Mouse (Mus musculus): Measurements from ENCODE around the gene Tpst2.
A peak's percentile ranks its signal among the peaks of the same experiment; 100 is the strongest.
"Not testable (repeated sequence)": the region's sequence is repeated elsewhere in the genome, so short reads cannot be mapped to it uniquely, and the experiment has no call there.

The Tpst2 gene

DNA sequence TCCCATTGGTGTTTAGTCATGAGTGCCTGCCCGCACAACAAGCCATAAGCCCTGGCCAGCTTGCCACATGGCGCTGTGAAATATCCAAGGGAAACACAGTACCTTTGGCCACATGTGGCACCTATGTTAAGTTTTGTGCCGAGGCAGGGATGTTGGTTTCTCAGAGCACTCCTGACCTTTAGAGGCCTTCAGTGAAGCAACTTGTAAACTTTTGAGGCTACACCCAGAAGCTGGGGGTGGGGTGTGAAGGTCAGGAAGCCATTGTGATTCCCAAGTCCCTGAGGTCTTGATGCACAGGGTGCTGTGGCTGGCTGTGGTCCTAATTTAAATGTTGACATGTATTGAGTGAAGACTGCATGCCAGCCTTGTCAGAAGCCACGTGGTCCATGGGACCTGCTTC is 22.9 kb downstream of the Tpst2 start:
- DNase-seq: no peak

- DNase-seq: no peak
Observed at GRCm38 (mm10) chr5:112300112-112300511, 23.6 kb downstream of the Tpst2 start.

- DNase-seq: no peak
Observed at GRCm38 (mm10) chr5:112300721-112301308, 24.3 kb downstream of the Tpst2 start.

DNA sequence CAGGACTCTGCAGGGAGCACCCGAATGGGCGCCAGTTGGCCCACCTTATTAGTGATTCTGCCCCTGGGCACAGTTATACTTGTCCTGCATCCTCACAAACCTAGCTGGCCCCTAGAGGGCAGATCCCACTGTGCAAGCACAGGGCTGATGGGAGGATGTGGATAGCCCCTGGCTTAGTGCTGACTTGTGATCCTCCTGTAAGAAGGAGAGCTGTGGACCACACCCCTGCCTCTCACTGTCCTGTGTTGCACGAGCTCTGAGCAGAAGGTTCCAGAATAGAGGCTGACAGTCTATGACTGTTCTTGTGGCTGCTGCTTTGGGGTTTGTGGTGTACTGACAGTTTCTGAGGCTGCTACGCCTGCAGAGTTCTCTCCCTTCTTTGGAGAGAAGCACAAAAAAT is 25.2 kb downstream of the Tpst2 start:
- DNase-seq: no peak

GRCm38 (mm10) chr5:112302310-112302709 is 25.8 kb downstream of the Tpst2 start:
- no peak for DNase-seq

- DNase-seq: no peak
Observed at GRCm38 (mm10) chr5:112305842-112306241, 29.4 kb downstream of the Tpst2 start.

- DNase-seq: no peak
Observed at GRCm38 (mm10) chr5:112313222-112313885, 36.9 kb downstream of the Tpst2 start.

- no peak for DNase-seq
Observed at GRCm38 (mm10) chr5:112316468-112316867, 40.0 kb downstream of the Tpst2 start.

DNA sequence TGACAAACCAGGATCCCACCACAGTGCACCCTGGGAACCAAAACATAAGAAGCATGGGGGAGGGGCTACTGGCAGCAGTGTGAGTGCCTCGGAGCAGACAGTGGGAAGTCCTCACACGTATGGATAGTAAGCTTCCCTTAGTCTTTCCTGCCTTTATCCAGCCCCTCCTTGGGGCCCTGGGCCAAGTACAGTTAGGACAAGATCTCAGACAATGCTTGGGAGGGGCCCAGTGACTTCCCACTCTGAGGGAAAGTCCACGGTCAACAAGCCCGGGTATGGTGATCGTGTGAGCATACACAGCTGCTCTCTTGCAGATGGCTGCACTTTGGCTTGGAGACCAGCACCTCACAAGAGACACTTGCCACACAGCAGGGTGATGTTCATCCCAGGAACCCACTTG is 40.8 kb downstream of the Tpst2 start:
- DNase-seq: peak; percentile 86

DNA sequence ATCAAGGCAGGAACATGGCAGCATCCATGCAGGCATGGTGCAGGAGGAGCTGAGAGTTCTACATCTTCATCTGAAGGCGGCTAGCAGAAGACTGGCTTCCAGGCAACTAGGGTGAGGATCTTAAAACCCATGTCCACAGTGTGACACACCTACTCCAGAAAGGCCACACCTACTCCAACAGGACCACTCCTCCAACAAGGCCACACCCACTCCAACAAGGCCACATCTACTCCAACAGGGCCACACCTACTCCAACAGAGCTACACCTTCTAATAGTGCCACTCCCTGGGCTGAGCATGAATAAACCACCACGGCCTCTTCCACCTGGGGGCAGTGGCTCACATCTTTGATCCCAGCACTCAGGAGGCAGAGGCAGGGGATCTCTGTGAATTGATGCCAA is 42.9 kb downstream of the Tpst2 start:
- DNase-seq: not testable (repeated sequence)

DNA sequence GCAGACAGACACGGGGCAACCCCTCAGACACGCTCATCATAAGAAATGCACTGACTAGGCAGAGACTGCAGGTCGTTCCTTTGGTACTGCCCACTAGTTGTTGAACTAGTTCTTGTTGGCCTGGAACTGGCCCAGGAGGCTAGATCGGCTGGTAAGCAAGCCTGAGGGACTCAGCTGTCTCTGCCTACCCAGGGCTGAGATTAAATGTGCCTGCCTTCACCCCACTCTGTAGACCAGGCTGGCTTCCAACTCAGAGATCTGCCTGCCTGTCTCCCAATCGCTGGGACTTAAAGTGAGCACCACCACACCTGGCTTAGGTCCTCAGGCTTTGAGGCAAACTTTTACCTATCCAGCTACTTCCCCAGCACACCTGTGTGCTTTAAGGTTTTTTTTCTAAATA is 43.9 kb downstream of the Tpst2 start:
- DNase-seq: no peak

DNA sequence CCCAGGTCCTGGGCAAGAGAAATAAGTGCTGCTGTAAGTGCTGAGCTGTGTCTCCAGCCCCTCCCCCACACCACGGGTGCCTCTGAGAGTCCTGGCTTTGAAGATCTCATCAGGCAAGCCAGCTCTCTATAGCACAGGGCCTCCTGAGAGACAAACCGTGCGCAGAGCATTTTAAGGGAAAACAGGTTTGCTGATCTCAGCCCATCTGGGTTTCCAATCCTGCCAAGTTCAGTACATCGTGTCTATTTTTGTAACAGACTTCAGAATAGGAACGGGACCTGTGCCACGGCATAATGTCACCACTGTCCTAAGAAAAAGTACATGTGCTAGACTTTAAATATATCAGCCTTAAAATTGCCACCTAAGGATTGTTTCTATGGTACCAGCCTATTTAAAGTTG is 44.4 kb downstream of the Tpst2 start:
- no peak for DNase-seq

DNA sequence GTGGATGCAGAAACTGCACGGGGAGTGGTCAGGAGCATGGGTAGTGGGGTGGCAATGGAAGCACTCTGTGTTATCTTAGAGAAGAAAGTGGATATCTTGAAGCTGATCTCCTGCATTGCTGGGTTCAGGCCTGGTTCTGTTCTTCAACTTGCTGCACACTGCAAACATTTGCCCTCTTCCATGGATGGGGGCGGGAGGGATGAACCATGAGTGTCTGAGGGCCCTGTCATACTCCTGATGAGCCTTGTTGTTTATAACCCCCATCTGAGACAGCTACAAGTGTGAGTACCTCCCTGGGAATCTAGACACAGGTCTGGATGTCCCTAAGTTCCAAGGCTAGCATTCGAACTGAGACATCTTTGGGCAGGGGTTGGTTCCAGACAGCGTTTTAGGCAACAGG is 44.9 kb downstream of the Tpst2 start:
- DNase-seq: no peak

- no peak for DNase-seq
Observed at GRCm38 (mm10) chr5:112323246-112323645, 46.8 kb downstream of the Tpst2 start.

DNA sequence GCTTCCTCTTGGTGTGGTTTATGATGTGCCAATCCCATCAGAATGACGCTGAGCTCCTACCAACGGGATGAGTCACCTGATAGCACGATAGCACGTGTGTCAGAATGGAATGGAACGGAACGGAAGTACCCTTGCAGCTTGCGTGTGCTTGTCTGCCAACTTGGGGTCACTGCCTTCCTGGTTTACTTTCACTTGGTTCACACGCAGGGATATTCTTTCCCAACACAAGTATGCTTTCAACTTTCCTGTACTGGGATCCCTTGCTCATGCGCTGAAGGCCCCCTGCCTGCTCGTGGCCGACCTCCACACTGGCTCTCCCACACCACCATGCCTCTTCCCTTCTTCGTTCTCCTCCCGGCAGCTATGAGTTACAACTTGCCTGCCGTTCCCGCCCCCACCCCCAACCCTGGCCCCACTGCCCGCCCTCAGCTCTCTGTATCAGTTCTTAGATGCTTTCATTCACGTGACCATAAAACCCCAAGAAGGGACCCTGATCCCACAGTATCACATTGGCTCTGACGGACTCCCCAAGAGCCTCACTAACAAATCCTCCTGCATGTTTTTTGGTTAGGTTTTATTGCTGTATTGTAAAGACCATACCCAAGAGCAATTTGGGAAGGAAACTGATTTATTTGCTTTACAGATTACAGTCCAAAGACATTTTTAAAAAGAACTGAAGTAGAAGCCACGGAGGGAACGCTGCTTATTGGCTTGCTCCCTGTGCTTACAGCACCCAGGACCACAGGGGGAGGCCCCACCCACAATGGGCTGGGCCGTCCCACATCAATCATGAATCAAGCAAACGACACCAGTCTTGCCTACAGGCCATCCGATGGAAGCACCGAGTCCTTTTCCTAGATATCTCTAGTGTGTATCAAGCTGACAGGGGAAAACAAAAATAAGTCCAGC is 48.4 kb downstream of the Tpst2 start:
- peak; percentile 74 for DNase-seq

DNA sequence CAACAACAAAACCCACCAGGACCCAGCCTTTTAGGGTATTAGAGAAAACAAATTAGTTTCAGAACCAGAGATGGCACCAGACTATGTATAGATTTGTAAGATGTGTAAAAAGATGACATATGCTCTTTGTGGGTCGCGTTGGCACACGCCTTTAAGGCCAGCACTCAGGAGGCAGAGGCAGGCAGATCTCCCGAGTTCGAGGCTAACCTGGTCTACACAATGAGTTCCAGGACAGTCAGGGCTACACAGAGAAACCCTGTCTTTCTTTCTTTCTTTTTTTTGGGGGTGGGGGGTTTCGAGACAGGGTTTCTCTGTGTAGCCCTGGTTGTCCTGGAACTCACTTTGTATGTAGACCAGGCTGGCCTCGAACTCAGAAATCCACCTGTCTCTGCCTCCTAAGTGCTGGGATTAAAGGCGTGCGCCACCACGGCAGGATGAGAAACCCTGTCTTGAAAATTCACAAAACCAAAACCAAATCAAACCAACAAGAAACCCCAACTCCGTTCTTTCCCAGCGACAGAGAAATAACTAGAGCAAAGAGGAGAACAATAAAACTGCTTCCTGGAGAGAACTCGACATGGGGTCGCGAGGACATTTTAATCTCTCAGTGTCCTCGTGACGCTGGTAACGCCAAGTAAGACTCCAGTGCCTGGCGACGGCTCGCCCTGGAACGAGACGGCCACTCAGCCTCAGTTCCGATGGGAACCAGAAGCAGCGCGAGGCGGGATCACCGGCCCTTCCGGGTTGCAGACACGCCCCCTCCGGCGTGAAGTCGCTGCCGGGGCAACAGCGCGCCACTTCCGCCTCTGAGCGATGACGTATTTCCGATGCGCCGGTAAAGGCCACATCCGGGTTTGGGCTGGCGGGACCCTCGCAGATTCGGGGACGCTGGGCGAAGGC is 49.3 kb downstream of the Tpst2 start, which contains the start of gene Tfip11:
TSS of gene Tfip11 (plus strand) at position 813 of the 900 bp plus-strand sequence.
- peak; percentile 98 for DNase-seq

GRCm38 (mm10) chr5:112326446-112327009 is 50.0 kb downstream of the Tpst2 start:
- DNase-seq: no peak

DNA sequence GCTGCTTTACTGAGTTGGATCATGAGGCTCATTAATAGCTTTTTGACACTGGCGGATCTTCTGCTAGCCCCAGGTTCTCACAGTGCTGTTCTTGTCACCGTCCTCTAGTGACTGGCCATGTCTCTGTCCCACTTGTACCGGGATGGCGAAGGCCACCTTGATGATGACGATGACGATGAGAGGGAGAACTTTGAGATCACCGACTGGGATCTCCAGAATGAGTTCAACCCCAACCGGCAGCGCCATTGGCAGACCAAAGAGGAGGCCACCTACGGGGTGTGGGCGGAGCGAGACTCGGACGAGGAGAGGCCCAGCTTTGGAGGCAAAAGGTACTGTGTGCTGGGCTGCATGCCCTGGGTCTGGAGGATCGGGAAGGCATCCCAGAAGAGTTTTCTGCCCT is 51.4 kb downstream of the Tpst2 start:
- no peak for DNase-seq

DNA sequence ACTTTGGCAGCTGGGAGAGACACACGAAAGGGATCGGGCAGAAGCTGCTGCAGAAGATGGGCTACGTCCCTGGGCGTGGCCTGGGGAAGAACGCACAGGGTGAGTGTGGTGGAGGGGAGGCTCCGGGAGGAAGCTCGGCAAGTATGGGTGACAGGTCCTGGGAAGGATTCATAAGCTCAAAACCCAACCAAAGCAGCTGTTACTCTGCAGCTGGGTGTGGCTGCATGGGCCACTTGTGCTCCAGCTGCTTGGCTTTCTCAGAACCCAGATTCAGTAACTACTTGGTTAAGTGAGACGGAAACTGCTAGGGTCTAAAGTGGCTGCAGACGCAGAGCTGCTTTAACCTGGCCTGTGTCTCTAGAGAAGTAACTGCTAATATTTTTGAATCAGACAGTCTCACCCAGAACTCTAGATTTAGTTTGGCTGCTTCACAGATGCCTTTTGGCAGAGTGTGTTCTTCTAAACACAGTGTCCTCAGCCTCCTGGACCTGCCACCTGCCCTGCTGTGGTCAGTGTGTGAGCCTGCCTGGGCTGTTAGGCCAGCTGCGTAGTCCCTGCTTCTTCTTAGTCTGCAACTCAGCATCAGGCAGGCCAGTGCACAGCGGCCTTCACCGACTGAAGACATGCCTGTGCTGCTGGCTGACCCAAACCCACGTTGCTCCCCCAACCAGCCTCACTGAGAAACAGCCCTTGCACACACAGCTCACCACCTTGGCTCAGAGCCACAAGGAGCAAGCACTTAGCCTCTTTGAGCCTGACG is 53.5 kb downstream of the Tpst2 start:
- DNase-seq: no peak

DNA sequence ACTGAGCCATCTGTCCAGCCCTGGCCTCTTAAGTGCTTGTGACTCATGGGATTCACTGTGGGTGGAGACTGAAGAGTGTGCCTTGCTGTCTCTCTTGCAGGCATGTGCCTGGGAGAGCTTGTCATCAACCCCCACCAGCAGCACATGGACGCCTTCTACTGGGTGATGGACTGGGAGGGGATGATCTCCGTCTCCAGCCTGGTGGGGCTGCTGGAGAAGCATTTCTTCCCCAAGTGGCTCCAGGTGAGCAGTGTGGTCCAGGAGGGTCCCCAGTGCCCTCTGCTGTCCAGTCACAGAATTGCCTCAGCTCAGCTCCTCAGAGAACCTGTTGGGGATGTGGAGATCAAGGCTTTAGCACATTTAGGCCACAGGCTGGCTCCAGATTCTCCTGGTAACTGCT is 59.0 kb downstream of the Tpst2 start:
- DNase-seq: peak; percentile 62

DNA sequence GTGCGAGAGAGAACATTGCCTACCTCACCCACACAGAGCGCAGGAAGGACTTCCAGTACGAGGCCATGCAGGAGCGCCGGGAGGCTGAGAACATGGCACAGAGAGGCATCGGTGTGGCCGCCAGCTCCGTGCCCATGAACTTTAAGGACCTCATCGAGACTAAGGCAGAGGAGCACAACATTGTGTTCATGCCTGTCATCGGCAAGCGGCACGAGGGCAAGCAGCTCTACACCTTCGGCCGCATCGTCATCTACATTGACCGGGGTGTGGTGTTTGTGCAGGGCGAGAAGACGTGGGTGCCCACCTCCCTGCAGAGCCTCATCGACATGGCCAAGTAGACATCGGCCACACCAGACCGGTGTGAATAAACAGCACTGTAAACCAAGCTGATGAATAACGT is 60.5 kb downstream of the Tpst2 start:
- no peak for DNase-seq

DNA sequence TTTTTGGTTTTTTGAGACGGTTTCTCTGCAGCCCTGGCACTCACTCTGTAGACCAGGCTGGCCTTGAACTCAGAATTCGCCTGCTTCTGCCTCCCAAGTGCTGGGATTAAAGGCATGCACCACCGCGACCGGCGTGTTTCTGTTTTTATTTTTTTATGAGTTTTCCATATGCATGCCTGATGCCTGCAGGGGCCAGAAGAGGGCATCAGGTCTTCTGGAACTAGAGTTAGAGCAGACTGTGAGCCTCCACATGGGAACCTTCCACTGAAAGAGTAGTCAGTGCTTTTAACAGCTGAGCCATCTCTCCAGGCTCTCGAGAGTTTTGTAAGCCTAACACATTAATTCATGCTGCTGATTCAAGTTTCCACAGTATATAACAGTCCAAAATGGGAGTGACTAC is 62.7 kb downstream of the Tpst2 start:
- DNase-seq: no peak

All from lung, postnatal 10 days (tissue).